Mouse (Mus musculus) brain, embryonic 14.5 days (tissue): ENCODE data around the gene Rassf1.

Experiments
- CTCF ChIP-seq: fragments of 200-500 bp; IDR thresholded peaks from 2 replicates; pipeline ENCODE4 v1.5.1; 2012; ENCODE audit warnings: inconsistent platforms, mild to moderate bottlenecking, moderate library complexity, borderline replicate concordance; ENCODE audit not compliant: insufficient read depth, insufficient read length; ENCODE audit errors: extremely low read depth
- POLR2A ChIP-seq: fragments of 200-500 bp; IDR thresholded peaks from 2 replicates; pipeline ENCODE4 v1.6.1; 2012; ENCODE audit warnings: mild to moderate bottlenecking, inconsistent platforms, borderline replicate concordance; ENCODE audit not compliant: poor library complexity, insufficient read depth, insufficient read length, severe bottlenecking; ENCODE audit errors: extremely low read depth

DNA sequence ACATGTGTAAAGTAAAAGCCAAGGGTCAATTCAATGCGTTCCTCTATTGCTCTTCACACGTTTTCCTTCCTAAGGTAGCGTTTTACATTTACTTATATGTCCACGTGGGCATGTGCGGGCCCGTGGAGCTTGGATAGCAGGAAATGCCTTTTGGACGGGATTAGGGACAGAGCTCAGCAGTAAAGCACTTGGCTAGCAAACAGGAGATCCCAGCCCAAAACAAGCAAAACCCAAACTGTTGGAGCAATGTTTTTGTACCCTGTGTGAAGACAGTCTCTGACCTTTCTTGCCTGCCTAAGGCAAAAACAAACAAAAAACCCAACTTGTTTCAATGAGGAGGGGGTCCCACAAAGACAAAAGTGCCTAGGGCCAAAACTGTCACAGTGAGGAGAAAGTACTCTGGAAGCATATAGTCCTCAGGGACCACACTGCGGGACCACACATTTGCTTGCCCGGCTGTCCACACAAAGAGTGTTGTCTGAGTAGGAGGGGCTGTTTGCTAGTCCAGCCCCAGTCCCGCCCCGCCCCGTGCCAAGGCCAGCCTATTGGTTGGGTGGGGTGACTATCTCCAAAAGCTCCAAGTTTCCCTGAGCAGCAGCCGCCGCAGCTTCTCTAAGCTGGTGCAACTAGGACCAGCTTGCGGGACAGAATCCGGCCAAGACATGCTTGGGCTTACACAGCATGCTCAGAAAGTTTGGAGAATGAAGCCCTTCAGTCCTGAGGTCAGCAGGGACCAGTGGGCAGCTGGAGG is 25.2 kb downstream of the Rassf1 start, which contains the start of gene Hyal1:
- TF ChIP-seq CTCF (no peak), POLR2A (no peak)
